Mouse (Mus musculus): Measurements from ENCODE around the gene Npr1. TPM values are rescaled to one million over a fixed set of nuclear protein-coding genes. Genes with fewer than 3 reads are reported as not detected.

Gene Npr1
- polyA plus RNA-seq, 2 experiments: 4.8 to 15.5 TPM

- ATAC-seq (ENCODE audit: low FRiP score, low read depth) (no peak), DNase-seq (ENCODE audit: low spot score) (no peak)
- H3K27ac ChIP-seq (replicated peaks; ENCODE audit: low read depth, low read length): no peak overlapping the region
- H3K4me3 ChIP-seq (replicated peaks; ENCODE audit: low read length): no peak overlapping the region
- 72% methylated on average over 6 of the region's 6 CpGs for WGBS
- TF ChIP-seq POLR2A (IDR thresholded peaks at IDR 0.05; ENCODE audit: borderline replicate concordance, extremely low read depth, insufficient read depth, insufficient read length): no peak
- H3K36me3 ChIP-seq (ENCODE audit: control insufficient read depth, insufficient read depth, low read length): peaks cover 18% of the 10 kb centered on the region
- H3K27me3 ChIP-seq (ENCODE audit: control insufficient read depth, insufficient read depth, low read length): no peaks in the 10 kb centered on the region
- H3K9me3 ChIP-seq (ENCODE audit: control insufficient read depth, low read length): no peaks in the 10 kb centered on the region
- H3K4me2 ChIP-seq (replicated peaks; ENCODE audit: low read depth, low read length, severe bottlenecking): no peak overlapping the region
- H3K4me1 ChIP-seq (ENCODE audit: control insufficient read depth, insufficient read depth, low read length): peaks cover 12% of the 10 kb centered on the region
- H3K9ac ChIP-seq (ENCODE audit: low read depth, low read length, severe bottlenecking): no peak overlapping the region
Observed at GRCm38 (mm10) chr3:90428186-90428585, 37.5 kb downstream of the Npr1 start.

GRCm38 (mm10) chr3:90427574-90427973 lies 38.1 kb downstream of the Npr1 start:
- TF ChIP-seq POLR2A (IDR thresholded peaks at IDR 0.05; ENCODE audit: borderline replicate concordance, extremely low read depth, insufficient read depth, insufficient read length): no peak
- peaks cover 24% of the 10 kb centered on the region for H3K36me3 ChIP-seq (ENCODE audit: control insufficient read depth, insufficient read depth, low read length)
- 100% methylated on average over 1 of the region's 1 CpGs for WGBS

DNA sequence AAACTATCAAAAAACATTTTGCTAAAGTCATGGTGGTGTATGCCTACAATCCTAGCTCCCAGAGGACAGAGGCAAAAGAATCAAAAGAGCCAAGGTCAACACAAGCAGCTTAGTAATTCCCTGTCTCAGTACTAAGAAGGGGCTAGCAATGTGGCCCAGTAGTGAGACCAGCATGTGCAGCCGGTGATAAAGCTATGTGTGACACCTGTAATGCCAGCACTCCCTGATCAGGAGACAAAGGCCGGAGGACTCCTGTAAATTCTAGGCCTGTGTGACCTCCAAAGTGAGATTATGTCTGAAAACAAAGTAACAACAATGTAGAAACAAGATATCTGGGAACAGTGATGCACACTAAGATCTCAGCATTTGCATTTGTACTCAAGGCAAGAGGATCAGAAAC lies 40.2 kb downstream of the Npr1 start:
- Histone ChIP-seq H3K36me3 (ENCODE audit: control insufficient read depth, insufficient read depth, low read length) (peaks cover 39% of the 10 kb centered on the region), H3K9ac (ENCODE audit: low read depth, low read length, severe bottlenecking) (no peak overlapping the region), H3K9me3 (ENCODE audit: control insufficient read depth, low read length) (no peaks in the 10 kb centered on the region), H3K27me3 (ENCODE audit: control insufficient read depth, insufficient read depth, low read length) (no peaks in the 10 kb centered on the region), H3K4me3 (replicated peaks; ENCODE audit: low read length) (no peak overlapping the region), H3K27ac (replicated peaks; ENCODE audit: low read depth, low read length) (no peak overlapping the region), H3K4me2 (replicated peaks; ENCODE audit: low read depth, low read length, severe bottlenecking) (no peak overlapping the region), H3K4me1 (ENCODE audit: control insufficient read depth, insufficient read depth, low read length) (no peaks in the 10 kb centered on the region)
- 92% methylated on average over 2 of the region's 2 CpGs for WGBS
- ATAC-seq (ENCODE audit: low FRiP score, low read depth) (no peak), DNase-seq (ENCODE audit: low spot score) (no peak)
- TF ChIP-seq POLR2A (IDR thresholded peaks at IDR 0.05; ENCODE audit: borderline replicate concordance, extremely low read depth, insufficient read depth, insufficient read length): no peak

More at GRCm38 (mm10) chr3:90427574-90427973, 38.1 kb downstream of the Npr1 start:
- no peak overlapping the region for H3K9ac ChIP-seq (ENCODE audit: low read depth, low read length, severe bottlenecking)
- H3K4me1 ChIP-seq (ENCODE audit: control insufficient read depth, insufficient read depth, low read length): peaks cover 12% of the 10 kb centered on the region
- ATAC-seq (ENCODE audit: low FRiP score, low read depth) (no peak), DNase-seq (ENCODE audit: low spot score) (no peak)
- no peaks in the 10 kb centered on the region for H3K9me3 ChIP-seq (ENCODE audit: control insufficient read depth, low read length)
- no peak overlapping the region for H3K27ac ChIP-seq (replicated peaks; ENCODE audit: low read depth, low read length)
- H3K27me3 ChIP-seq (ENCODE audit: control insufficient read depth, insufficient read depth, low read length): no peaks in the 10 kb centered on the region
- H3K4me2 ChIP-seq (replicated peaks; ENCODE audit: low read depth, low read length, severe bottlenecking): no peak overlapping the region
- H3K4me3 ChIP-seq (replicated peaks; ENCODE audit: low read length): no peak overlapping the region

DNA sequence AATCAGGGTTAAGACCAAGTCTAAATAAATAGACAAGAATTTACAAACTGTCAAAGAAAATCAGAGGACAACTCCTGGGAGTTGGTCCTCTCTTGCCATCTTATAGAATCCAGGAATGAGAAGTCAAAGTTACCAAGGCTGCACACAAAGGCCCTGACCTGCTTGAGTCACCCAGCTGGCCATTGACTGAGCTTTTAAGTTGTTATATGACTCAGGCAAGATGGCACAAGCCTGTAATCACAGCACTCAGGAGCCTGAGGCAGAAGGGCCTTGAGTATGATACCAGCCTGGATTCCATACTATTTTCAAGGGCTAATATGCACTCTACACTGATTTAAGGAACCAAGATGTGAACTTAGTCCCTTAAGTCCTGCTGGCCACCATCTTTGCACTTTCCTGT lies 42.1 kb downstream of the Npr1 start:
- Histone ChIP-seq H3K27me3 (ENCODE audit: control insufficient read depth, insufficient read depth, low read length) (no peaks in the 10 kb centered on the region), H3K9ac (ENCODE audit: low read depth, low read length, severe bottlenecking) (no peak overlapping the region), H3K4me3 (replicated peaks; ENCODE audit: low read length) (no peak overlapping the region), H3K36me3 (ENCODE audit: control insufficient read depth, insufficient read depth, low read length) (peaks cover 56% of the 10 kb centered on the region), H3K27ac (replicated peaks; ENCODE audit: low read depth, low read length) (no peak overlapping the region), H3K4me2 (replicated peaks; ENCODE audit: low read depth, low read length, severe bottlenecking) (no peak overlapping the region), H3K9me3 (ENCODE audit: control insufficient read depth, low read length) (no peaks in the 10 kb centered on the region), H3K4me1 (ENCODE audit: control insufficient read depth, insufficient read depth, low read length) (no peaks in the 10 kb centered on the region)
- DNase-seq (ENCODE audit: low spot score) (no peak), ATAC-seq (ENCODE audit: low FRiP score, low read depth) (no peak)
- no peak for TF ChIP-seq POLR2A (IDR thresholded peaks at IDR 0.05; ENCODE audit: borderline replicate concordance, extremely low read depth, insufficient read depth, insufficient read length)

- H3K4me2 ChIP-seq (replicated peaks; ENCODE audit: low read depth, low read length, severe bottlenecking): no peak overlapping the region
- no peak for TF ChIP-seq POLR2A (IDR thresholded peaks at IDR 0.05; ENCODE audit: borderline replicate concordance, extremely low read depth, insufficient read depth, insufficient read length)
- H3K9ac ChIP-seq (ENCODE audit: low read depth, low read length, severe bottlenecking): no peak overlapping the region
- no peak for ATAC-seq (ENCODE audit: low FRiP score, low read depth)
- H3K9me3 ChIP-seq (ENCODE audit: control insufficient read depth, low read length): no peaks in the 10 kb centered on the region
- no peak overlapping the region for H3K27ac ChIP-seq (replicated peaks; ENCODE audit: low read depth, low read length)
- H3K36me3 ChIP-seq (ENCODE audit: control insufficient read depth, insufficient read depth, low read length): peaks cover 78% of the 10 kb centered on the region
- no peaks in the 10 kb centered on the region for H3K4me1 ChIP-seq (ENCODE audit: control insufficient read depth, insufficient read depth, low read length)
- 90% methylated on average over 6 of the region's 6 CpGs for WGBS
- no peak for DNase-seq (ENCODE audit: low spot score)
- no peaks in the 10 kb centered on the region for H3K27me3 ChIP-seq (ENCODE audit: control insufficient read depth, insufficient read depth, low read length)
- no peak overlapping the region for H3K4me3 ChIP-seq (replicated peaks; ENCODE audit: low read length)
Observed at GRCm38 (mm10) chr3:90420696-90421095, 45.0 kb downstream of the Npr1 start.

GRCm38 (mm10) chr3:90413011-90413396 lies 52.7 kb downstream of the Npr1 start:
- WGBS: 63% methylated on average over 3 of the region's 3 CpGs
- Histone ChIP-seq H3K27me3 (ENCODE audit: control insufficient read depth, insufficient read depth, low read length) (no peaks in the 10 kb centered on the region), H3K9me3 (ENCODE audit: control insufficient read depth, low read length) (no peaks in the 10 kb centered on the region)

More at GRCm38 (mm10) chr3:90413011-90413396, 52.7 kb downstream of the Npr1 start:
- no peak overlapping the region for H3K9ac ChIP-seq (ENCODE audit: low read depth, low read length, severe bottlenecking)
- peaks cover 85% of the 10 kb centered on the region for H3K36me3 ChIP-seq (ENCODE audit: control insufficient read depth, insufficient read depth, low read length)
- ATAC-seq (ENCODE audit: low FRiP score, low read depth) (no peak), DNase-seq (ENCODE audit: low spot score) (no peak)
- TF ChIP-seq POLR2A (IDR thresholded peaks at IDR 0.05; ENCODE audit: borderline replicate concordance, extremely low read depth, insufficient read depth, insufficient read length): no peak
- H3K4me3 ChIP-seq (replicated peaks; ENCODE audit: low read length): no peak overlapping the region
- no peaks in the 10 kb centered on the region for H3K4me1 ChIP-seq (ENCODE audit: control insufficient read depth, insufficient read depth, low read length)
- no peak overlapping the region for H3K27ac ChIP-seq (replicated peaks; ENCODE audit: low read depth, low read length)
- H3K4me2 ChIP-seq (replicated peaks; ENCODE audit: low read depth, low read length, severe bottlenecking): no peak overlapping the region
